Mouse (Mus musculus): ENCODE measurements around the gene Pilra.

DNA sequence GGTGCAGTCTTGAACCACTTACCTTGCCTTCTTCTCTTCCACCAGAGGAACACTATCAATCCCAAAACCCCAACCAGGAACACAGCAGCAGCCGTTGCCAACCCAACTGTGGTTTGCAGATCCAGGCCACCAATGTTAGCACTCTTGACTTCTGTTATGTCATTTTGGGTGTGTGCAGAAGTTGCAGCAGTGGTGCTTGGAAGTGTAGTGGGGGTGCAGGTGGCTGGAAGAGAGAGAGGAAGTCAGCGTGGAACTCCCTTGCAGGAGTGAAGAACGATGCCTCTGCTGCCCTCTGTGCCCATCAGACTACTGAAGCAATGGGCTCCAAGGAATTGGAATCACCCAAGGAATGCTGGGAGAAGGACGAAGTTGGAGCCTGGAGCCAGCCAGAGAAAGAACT lies 5.0 kb downstream of the Pilra start:
- TF ChIP-seq CTCF (IDR thresholded peaks at IDR 0.05; ENCODE audit: borderline replicate concordance, insufficient read depth, low read depth, low read length) = no peak
- TF ChIP-seq POLR2A (IDR thresholded peaks at IDR 0.05; ENCODE audit: borderline replicate concordance, insufficient read depth, low read length) = no peak

Data from cerebellum, adult 2 months (tissue).